Mouse (Mus musculus) limb, embryonic 11.5 days (tissue): ENCODE results near the gene Cfap97. TPM values are rescaled to one million over a fixed set of nuclear protein-coding genes. Genes with fewer than 3 reads are reported as not detected.

Source experiments
- ATAC-seq: fragments of 200-750 bp; cut with Nextera tagmentation; 2 replicates; pipeline ENCODE4 v1.8.0; 2017; ENCODE audit warnings: low read depth; ENCODE audit not compliant: insufficient number of reproducible peaks, low FRiP score, low TSS enrichment
- DNase-seq: peaks from one replicate; pipeline ENCODE4 v3.0.0-alpha.2; 2015; ENCODE audit warnings: low spot score
- H3K27ac ChIP-seq: fragments of 300-500 bp; sonication (generic); replicated peaks from 2 replicates; pipeline ENCODE4 v1.5.1; 2014; ENCODE audit warnings: low read depth, mild to moderate bottlenecking, low read length
- H3K27me3 ChIP-seq: fragments of 300-500 bp; sonication (generic); 2 replicates; pipeline ENCODE4 v1.6.1; 2014; ENCODE audit warnings: mild to moderate bottlenecking, low read length, mixed read lengths; ENCODE audit not compliant: control insufficient read depth, insufficient read depth
- H3K36me3 ChIP-seq: fragments of 300-500 bp; sonication (generic); 2 replicates; pipeline ENCODE4 v1.6.1; 2014; ENCODE audit warnings: mild to moderate bottlenecking, low read length, moderate library complexity, mixed read lengths; ENCODE audit not compliant: control insufficient read depth, insufficient read depth
- H3K4me1 ChIP-seq: fragments of 300-500 bp; sonication (generic); 2 replicates; pipeline ENCODE4 v1.6.1; 2014; ENCODE audit warnings: low read length, mixed read lengths; ENCODE audit not compliant: control insufficient read depth, insufficient read depth
- H3K4me2 ChIP-seq: fragments of 300-500 bp; sonication (generic); 2 replicates; pipeline ENCODE4 v1.6.1; 2014; ENCODE audit warnings: low read depth, mild to moderate bottlenecking, moderate library complexity; ENCODE audit not compliant: severe bottlenecking
- H3K4me3 ChIP-seq: fragments of 300-500 bp; sonication (generic); 2 replicates; pipeline ENCODE4 v1.5.1; 2014; ENCODE audit warnings: low read depth, low read length
- H3K9ac ChIP-seq: fragments of 300-500 bp; sonication (generic); 2 replicates; pipeline ENCODE4 v1.6.1; 2014; ENCODE audit warnings: mild to moderate bottlenecking, low read length
- H3K9me3 ChIP-seq: fragments of 300-500 bp; sonication (generic); 2 replicates; pipeline ENCODE4 v1.6.1; 2016; ENCODE audit warnings: low read length; ENCODE audit not compliant: control insufficient read depth
- WGBS: fragments of 180-500 bp; shearing (Covaris S2); extraction: QIAGEN DNeasy Blood & Tissue Kit; methylation state at CpG from one replicate; pipeline ENCODE4 v1.1.7; 2014; 5-methylcytosine and 5-hydroxymethylcytosine counted together
- polyA plus RNA-seq: library from polyadenylated mRNA; unstranded; fragments of >200 nt; fragmentation: Nextera tagmentation; extraction: Ambion mirVana; gene quantifications from 2 replicates; pipeline ENCODE4 v1.2.1, GENCODE M21; 2014

The Cfap97 gene
- polyA plus RNA-seq, 1 experiment from 2014 or later: 24.5 TPM

DNA sequence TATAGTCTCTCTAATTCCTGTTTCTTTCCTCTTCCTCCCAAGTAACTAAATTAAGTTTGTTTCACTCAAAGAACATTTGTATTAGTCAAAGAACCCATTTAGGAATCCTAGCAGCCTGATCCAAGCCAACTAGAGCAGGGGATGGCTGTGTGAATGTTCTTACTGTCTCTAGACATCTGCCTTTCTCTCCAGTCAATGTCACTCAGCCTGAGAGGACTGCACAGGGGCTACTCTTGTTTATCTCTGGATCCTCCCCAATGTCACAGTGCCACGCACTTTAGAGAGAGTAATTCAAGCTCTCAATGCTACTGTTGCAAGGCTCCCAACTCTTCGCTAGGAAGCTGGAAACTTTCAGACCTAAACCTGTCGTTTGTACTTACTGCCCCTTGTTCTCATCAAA, 5.4 kb upstream of the Cfap97 start:
- no peaks in the 10 kb centered on the region for H3K36me3 ChIP-seq
- H3K27ac ChIP-seq: no peak overlapping the region
- 43% methylated on average over 3 of the region's 3 CpGs for WGBS
- no peak overlapping the region for H3K4me2 ChIP-seq
- H3K9me3 ChIP-seq: no peaks in the 10 kb centered on the region
- peaks cover 3% of the 10 kb centered on the region for H3K4me1 ChIP-seq
- no peak overlapping the region for H3K9ac ChIP-seq
- H3K27me3 ChIP-seq: no peaks in the 10 kb centered on the region
- DNase-seq (no peak), ATAC-seq (no peak)
- no peak overlapping the region for H3K4me3 ChIP-seq

DNA sequence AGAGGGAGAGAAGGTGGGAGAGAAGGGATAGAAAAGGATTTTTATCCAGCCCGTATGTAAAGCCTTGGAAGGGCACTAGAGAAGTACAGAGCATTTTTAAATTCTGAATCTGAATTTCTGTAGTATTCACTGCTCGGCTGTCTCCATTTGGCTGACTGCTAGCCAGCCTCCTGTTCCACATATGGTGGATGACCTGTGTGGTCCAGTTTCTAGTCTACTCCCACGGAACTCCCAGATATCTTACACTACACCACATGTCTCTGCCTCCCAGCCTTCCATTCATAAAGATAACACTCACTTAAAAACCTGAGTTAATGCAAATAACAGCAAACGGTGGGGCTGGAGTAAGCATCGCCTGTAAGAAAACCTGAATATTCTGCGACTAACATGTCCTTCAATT, 2.3 kb upstream of the Cfap97 start:
- ATAC-seq (no peak), DNase-seq (no peak)
- H3K4me3 ChIP-seq: no peak overlapping the region
- H3K4me2 ChIP-seq: no peak overlapping the region
- peaks cover 3% of the 10 kb centered on the region for H3K4me1 ChIP-seq
- no peak overlapping the region for H3K9ac ChIP-seq
- no peak overlapping the region for H3K27ac ChIP-seq
- no peaks in the 10 kb centered on the region for H3K9me3 ChIP-seq
- no peaks in the 10 kb centered on the region for H3K27me3 ChIP-seq
- 77% methylated on average over 6 of the region's 6 CpGs for WGBS
- no peaks in the 10 kb centered on the region for H3K36me3 ChIP-seq

DNA sequence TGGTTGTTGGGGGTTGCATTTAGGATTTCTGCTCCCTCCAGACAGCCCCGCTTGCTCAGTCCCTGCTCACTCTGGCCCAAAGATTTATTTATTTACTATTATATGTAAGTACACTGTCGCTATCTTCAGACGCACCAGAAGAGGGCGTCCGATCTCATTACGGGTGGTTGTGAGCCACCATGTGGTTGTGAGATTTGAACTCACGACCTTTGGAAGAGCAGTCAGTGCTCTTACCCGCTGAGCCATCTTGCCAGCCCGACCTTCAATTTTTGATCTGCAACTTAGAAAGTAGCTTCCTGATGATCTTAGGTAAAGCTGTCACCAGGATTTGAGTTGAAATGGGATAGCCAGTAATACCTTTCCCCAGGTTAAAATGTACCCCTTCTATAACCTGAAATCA, 1.8 kb upstream of the Cfap97 start:
- Histone ChIP-seq H3K9ac (no peak overlapping the region), H3K27ac (no peak overlapping the region), H3K4me2 (no peak overlapping the region), H3K36me3 (no peaks in the 10 kb centered on the region), H3K9me3 (no peaks in the 10 kb centered on the region), H3K27me3 (no peaks in the 10 kb centered on the region), H3K4me1 (peaks cover 3% of the 10 kb centered on the region), H3K4me3 (no peak overlapping the region)
- WGBS: 80% methylated on average over 9 of the region's 9 CpGs
- no peak for ATAC-seq
- no peak for DNase-seq

DNA sequence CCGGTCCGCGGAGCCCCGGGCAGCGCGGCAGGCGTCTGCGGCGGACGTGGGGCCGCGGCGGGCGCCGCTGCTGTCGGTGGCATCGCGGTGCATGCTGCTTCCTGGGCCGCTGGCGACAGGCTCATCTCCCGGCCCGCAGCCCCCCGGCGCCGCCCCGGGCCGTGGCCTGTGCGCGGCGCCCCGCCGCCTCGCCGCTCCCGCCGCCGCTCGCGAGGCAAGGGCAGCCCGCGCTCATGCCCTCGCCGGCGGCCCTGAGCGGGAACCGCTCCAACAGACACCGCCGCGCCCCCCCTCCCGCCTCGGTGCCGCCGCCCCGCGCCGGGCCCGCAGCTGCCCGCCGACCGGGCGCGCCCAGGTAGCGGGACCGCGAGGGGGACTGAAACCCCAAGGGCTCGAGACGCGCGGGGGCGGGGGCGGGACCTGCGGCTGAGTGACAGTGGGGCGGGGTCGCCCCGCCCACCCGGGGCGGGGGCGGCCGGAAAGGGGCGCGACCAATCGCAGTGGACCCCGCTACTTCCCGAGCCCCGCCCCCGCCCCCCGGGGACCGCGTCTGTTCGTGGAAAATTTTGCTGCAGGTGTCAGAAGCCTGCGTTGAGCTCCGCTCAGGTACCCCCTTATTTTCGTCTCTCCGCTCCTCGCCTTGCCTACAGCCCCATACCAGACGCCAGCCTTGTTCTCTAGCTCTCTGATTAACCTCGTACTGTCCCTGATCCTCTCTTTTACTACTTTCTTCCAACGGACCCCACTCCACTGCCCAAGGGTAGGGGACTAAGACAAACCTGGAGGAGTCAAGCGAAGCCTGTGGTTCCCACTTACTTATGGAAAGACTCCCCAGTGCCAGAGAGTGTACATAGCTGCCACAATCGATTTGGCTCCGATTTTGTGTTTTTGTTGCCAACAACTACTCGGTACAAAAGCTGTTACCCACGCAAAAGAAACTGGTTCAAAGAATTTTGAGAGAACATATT, 777 bp downstream of the Cfap97 start, which contains the start of gene Snx25:
TSS of gene Snx25 (minus strand) at position 96 of the 968 bp plus-strand sequence.
- WGBS: 5% methylated on average over 53 of the region's 103 CpGs

DNA sequence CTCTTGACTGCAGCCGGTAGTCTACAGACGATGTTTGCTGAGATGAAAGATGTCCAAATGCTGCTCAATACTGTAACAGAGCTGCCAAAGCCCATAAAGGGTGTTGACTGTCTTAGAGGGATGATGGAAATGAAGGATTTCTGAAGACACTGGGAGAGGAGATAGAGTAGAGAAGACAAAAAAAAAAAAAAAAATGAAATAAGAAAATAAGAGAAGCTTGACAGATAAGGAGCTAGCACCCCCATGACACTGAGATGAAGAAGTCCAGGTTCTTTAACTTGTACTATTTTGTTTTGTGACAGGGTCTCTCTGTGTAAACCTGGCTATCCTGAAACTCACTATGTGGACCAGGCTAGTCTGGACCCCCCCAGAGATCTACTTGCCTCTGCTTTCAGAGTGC, 1.5 kb downstream of the Cfap97 start:
- no peaks in the 10 kb centered on the region for H3K27me3 ChIP-seq
- no peaks in the 10 kb centered on the region for H3K9me3 ChIP-seq
- no peak overlapping the region for H3K27ac ChIP-seq
- peak overlapping the region; percentile 97; the same call in 1 of the 2 replicates for H3K4me2 ChIP-seq
- no peak overlapping the region for H3K9ac ChIP-seq
- no peak for ATAC-seq
- no peak overlapping the region for H3K4me3 ChIP-seq
- DNase-seq: no peak
- H3K4me1 ChIP-seq: peaks cover 3% of the 10 kb centered on the region
- 35% methylated on average over 2 of the region's 2 CpGs for WGBS
- H3K36me3 ChIP-seq: no peaks in the 10 kb centered on the region

More for the DNA sequence above, 777 bp downstream of the Cfap97 start, which contains the start of gene Snx25:
- ATAC-seq: peak; percentile 87
- Histone ChIP-seq H3K36me3 (no peaks in the 10 kb centered on the region), H3K27ac (no peak within 1 kb of the TSS), H3K4me2 (peak within 1 kb of the TSS; percentile 97), H3K27me3 (no peaks in the 10 kb centered on the region), H3K4me1 (peaks cover 3% of the 10 kb centered on the region), H3K4me3 (peak within 1 kb of the TSS; percentile 78), H3K9me3 (no peaks in the 10 kb centered on the region), H3K9ac (peak within 1 kb of the TSS; percentile 71)
- peak; percentile 89 for DNase-seq

DNA sequence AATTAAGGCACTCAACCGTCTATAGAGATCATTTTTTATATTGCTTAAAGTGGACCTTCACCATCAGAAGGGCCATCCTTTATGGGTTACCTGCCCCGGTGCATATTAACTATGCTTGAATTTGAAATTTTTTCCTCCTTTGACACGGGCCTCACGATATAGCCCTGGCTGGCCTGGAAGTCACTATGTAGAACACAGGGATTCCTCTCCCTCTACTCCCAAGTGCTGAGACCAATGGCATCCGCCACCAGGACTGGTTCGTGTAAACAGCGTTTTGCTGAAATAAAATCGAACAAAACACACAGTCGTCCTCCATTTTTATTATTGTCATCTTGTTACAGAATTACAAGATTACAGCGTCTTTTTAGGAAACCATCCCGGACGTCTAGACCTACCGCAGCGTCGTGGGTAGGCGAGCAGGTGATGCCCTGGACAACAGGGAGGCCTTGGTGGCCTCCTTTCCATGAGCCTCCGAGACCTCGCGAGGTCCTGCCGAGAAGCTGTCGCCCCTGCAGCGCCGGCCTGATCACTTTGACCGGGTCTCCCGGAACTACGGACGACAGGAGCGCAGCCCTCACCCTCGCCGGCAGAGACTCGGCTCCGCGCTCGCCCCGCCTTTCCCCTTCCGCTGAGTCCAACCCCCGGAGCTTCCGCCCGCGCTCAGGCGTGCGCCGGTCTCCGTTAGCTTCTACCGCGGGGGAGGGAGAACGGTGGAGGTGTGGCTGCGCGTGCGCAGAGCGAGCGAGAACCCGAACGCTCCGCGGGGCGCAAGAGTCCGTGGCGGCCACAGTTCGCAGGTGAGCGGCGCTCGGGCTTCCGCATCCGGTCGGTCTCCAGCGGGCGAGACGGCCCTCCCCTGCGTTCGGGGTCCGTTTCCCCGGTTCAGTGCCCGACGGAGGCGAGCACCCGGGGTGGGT, 11.6 kb downstream of the Cfap97 start:
- H3K27ac ChIP-seq: peak overlapping the region; percentile 81
- peak overlapping the region; percentile 69 for H3K4me2 ChIP-seq
- peak overlapping the region; percentile 81 for H3K9ac ChIP-seq
- no peaks in the 10 kb centered on the region for H3K36me3 ChIP-seq
- H3K4me1 ChIP-seq: no peaks in the 10 kb centered on the region
- no peaks in the 10 kb centered on the region for H3K27me3 ChIP-seq
- ATAC-seq (peak; percentile 93), DNase-seq (peak; percentile 95)
- peak overlapping the region; percentile 76 for H3K4me3 ChIP-seq
- H3K9me3 ChIP-seq: no peaks in the 10 kb centered on the region
- 2% methylated on average over 75 of the region's 77 CpGs for WGBS

DNA sequence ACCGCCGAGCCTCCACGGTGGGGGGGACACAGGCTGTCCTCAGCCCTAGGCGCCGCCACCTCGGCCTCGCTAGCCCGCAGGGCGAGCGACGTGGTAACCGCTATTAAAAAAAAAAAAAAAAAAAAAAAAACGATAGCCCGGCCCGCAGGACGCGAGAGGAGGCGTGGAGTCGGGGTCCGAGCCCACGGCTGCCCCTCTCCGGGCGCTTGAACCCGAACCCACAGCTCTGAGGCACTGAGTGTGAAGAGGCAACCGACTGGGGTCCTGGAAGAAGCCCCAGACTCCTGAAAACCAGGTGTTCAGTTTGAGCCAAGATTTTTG, 12.3 kb downstream of the Cfap97 start:
- Histone ChIP-seq H3K36me3 (no peaks in the 10 kb centered on the region), H3K9me3 (no peaks in the 10 kb centered on the region), H3K9ac (peak overlapping the region; percentile 81), H3K4me3 (peak overlapping the region; percentile 76), H3K4me1 (no peaks in the 10 kb centered on the region), H3K27ac (peak overlapping the region; percentile 81), H3K27me3 (no peaks in the 10 kb centered on the region), H3K4me2 (peak overlapping the region; percentile 69)
- 0% methylated on average over 24 of the region's 25 CpGs for WGBS
- 0 out of 2 replicates have a peak, but pooled peaks have one; percentile 19 for ATAC-seq
- no peak for DNase-seq

DNA sequence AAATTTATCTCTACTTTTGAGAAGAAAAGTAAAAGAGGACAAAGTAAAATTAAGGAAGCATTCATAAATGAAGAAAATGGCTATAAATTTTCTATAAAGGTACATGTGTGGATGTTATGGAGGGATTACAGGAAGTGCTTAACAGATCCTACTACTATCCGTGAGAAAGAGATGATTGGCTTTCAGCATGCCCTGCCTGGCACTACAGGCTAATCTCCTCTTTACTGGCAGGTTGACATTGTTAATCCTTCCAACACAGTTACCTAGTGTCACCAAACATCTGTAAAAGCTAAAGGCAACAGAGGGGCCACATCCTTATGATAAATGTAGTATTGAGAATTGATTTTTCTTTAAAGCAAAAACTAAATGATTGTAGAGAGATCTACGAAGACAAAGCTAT, 22.1 kb downstream of the Cfap97 start:
- Histone ChIP-seq H3K9me3 (no peaks in the 10 kb centered on the region), H3K36me3 (peaks cover 7% of the 10 kb centered on the region; the same call in 1 of the 2 replicates), H3K4me2 (no peak overlapping the region), H3K27me3 (no peaks in the 10 kb centered on the region), H3K9ac (no peak overlapping the region), H3K4me1 (no peaks in the 10 kb centered on the region), H3K27ac (no peak overlapping the region), H3K4me3 (no peak overlapping the region)
- 89% methylated on average over 2 of the region's 2 CpGs for WGBS
- ATAC-seq: no peak
- DNase-seq: no peak
